Mouse (Mus musculus): Measurements from ENCODE around the gene Cyb5d2.
A peak's percentile ranks its signal among the peaks of the same experiment; 100 is the strongest.

The Cyb5d2 gene

GRCm38 (mm10) chr11:72771461-72771860 is 24.5 kb downstream of the Cyb5d2 start:
- DNase-seq: no peak

GRCm38 (mm10) chr11:72770816-72771215 is 25.1 kb downstream of the Cyb5d2 start:
- no peak for DNase-seq

GRCm38 (mm10) chr11:72770324-72770723 is 25.6 kb downstream of the Cyb5d2 start:
- DNase-seq: no peak

GRCm38 (mm10) chr11:72769061-72769460 is 26.9 kb downstream of the Cyb5d2 start:
- DNase-seq: no peak

GRCm38 (mm10) chr11:72767716-72768115 is 28.2 kb downstream of the Cyb5d2 start:
- no peak for DNase-seq

- DNase-seq: no peak
Measured at GRCm38 (mm10) chr11:72764270-72764669, 31.7 kb downstream of the Cyb5d2 start.

GRCm38 (mm10) chr11:72760781-72761180 is 35.2 kb downstream of the Cyb5d2 start:
- DNase-seq: no peak

- no peak for DNase-seq
Measured at GRCm38 (mm10) chr11:72759581-72759980, 36.4 kb downstream of the Cyb5d2 start.

GRCm38 (mm10) chr11:72758316-72758715 is 37.6 kb downstream of the Cyb5d2 start:
- DNase-seq: peak; percentile 25

GRCm38 (mm10) chr11:72751956-72752355 is 44.0 kb downstream of the Cyb5d2 start:
- DNase-seq: no peak

GRCm38 (mm10) chr11:72739048-72739447 is 56.9 kb downstream of the Cyb5d2 start:
- DNase-seq: no peak

GRCm38 (mm10) chr11:72737517-72737916 is 58.4 kb downstream of the Cyb5d2 start:
- DNase-seq: peak; percentile 11

- DNase-seq: no peak
Measured at GRCm38 (mm10) chr11:72736320-72736719, 59.6 kb downstream of the Cyb5d2 start.

- DNase-seq: no peak
Measured at GRCm38 (mm10) chr11:72735519-72735860, 60.5 kb downstream of the Cyb5d2 start.

GRCm38 (mm10) chr11:72734840-72735518 is 61.0 kb downstream of the Cyb5d2 start:
- DNase-seq: no peak

- no peak for DNase-seq
Measured at GRCm38 (mm10) chr11:72733736-72734135, 62.2 kb downstream of the Cyb5d2 start.

All from cerebellum, adult 9-11 months (tissue).